Comparison of ENCODE assay signal across 10 mouse cellular contexts in genomic region chr1:90838657-90839056, GRCm38 (mm10). TPM values are rescaled to one million over a fixed set of nuclear protein-coding genes. Genes with fewer than 3 reads are reported as not detected.
DNase-seq lines count a peak whose midpoint lies in the region; ATAC-seq lines count a peak whose summit lies in the region.
"Had no signal": no experiment of that assay in that cellular context is flagged by ENCODE, and none has a peak within 500 bp of the region (broad histone marks: within the 10 kb centered on the region; RNA-seq: fewer than 3 reads in every experiment).

No protein-coding gene starts in this region.

- H3K9ac ChIP-seq in limb, embryonic 12.5 days (replicated peaks), result no peak overlapping the region
- H3K9ac ChIP-seq in forebrain, embryonic 14.5 days (ENCODE audit: low read length), result no peak overlapping the region
- H3K9ac ChIP-seq: hindbrain, embryonic 12.5 days had no signal

- ATAC-seq in limb, embryonic 12.5 days (ENCODE audit: insufficient number of reproducible peaks, insufficient read depth, low FRiP score, low TSS enrichment, low read depth), result no peak
- ATAC-seq in forebrain, embryonic 14.5 days, result no peak
- ATAC-seq in inflammation-experienced regulatory T-cells, adult 6 months, result no peak

- peak overlapping the region; percentile 23 for H3K4me2 ChIP-seq in limb, embryonic 12.5 days
- no peak overlapping the region for H3K4me2 ChIP-seq in forebrain, embryonic 14.5 days (ENCODE audit: low read length)
- H3K4me2 ChIP-seq: hindbrain, embryonic 12.5 days had no signal

- H3K4me1 ChIP-seq in limb, embryonic 12.5 days (replicated peaks), result peaks cover 76% of the 10 kb centered on the region
- H3K4me1 ChIP-seq in forebrain, embryonic 14.5 days (ENCODE audit: control insufficient read depth, insufficient read depth, low read length), result no peaks in the 10 kb centered on the region
- H3K4me1 ChIP-seq: hindbrain, embryonic 12.5 days had no signal

- H3K36me3 ChIP-seq in limb, embryonic 12.5 days, result no peaks in the 10 kb centered on the region
- no peaks in the 10 kb centered on the region for H3K36me3 ChIP-seq in forebrain, embryonic 14.5 days (ENCODE audit: control insufficient read depth, insufficient read depth, low read length)
- H3K36me3 ChIP-seq: hindbrain, embryonic 12.5 days had no signal

- H3K27ac ChIP-seq in limb, embryonic 12.5 days, result peak overlapping the region; percentile 87
- H3K27ac ChIP-seq in forebrain, embryonic 14.5 days (ENCODE audit: low read depth, low read length), result no peak overlapping the region
- H3K27ac ChIP-seq: hindbrain, embryonic 12.5 days had no signal

- no peaks in the 10 kb centered on the region for H3K9me3 ChIP-seq in limb, embryonic 12.5 days
- H3K9me3 ChIP-seq in forebrain, embryonic 14.5 days (replicated peaks; ENCODE audit: control insufficient read depth, low read length), result no peaks in the 10 kb centered on the region
- H3K9me3 ChIP-seq: hindbrain, embryonic 12.5 days had no signal

- H3K27me3 ChIP-seq in limb, embryonic 12.5 days, result no peaks in the 10 kb centered on the region
- H3K27me3 ChIP-seq in forebrain, embryonic 14.5 days (replicated peaks; ENCODE audit: control insufficient read depth, insufficient read depth, low read length), result no peaks in the 10 kb centered on the region
- H3K27me3 ChIP-seq: hindbrain, embryonic 12.5 days had no signal

- H3K4me3 ChIP-seq in limb, embryonic 12.5 days (replicated peaks), result no peak overlapping the region
- no peak overlapping the region for H3K4me3 ChIP-seq in forebrain, embryonic 14.5 days (ENCODE audit: low read depth, low read length)
- H3K4me3 ChIP-seq: hindbrain, embryonic 12.5 days had no signal

- WGBS in limb, embryonic 12.5 days, result 65% methylated on average over 4 of the region's 4 CpGs
- 83% methylated on average over 4 of the region's 4 CpGs for WGBS in forebrain, embryonic 14.5 days

- peak; percentile 96 for DNase-seq in 3T3-L1 (ENCODE audit: low read depth, low spot score)
- DNase-seq in adipocyte (ENCODE audit: low spot score), result peak; percentile 84
- peak; percentile 80 for DNase-seq in heart, adult 8-10 months (ENCODE audit: low spot score)
- no peak for DNase-seq in forebrain, embryonic 14.5 days (ENCODE audit: low spot score)
- DNase-seq in retina, embryonic 14.5 days (ENCODE audit: low spot score), result no peak
- DNase-seq in cerebellum, adult 18-20 months, result no peak
- DNase-seq: liver had no signal

RNA-seq across cellular contexts. Expression of gene Col6a3, which starts 5.1 kb away (rescaled TPM):
- 10 to 100 TPM in 3 of 4 experiments, 1 to 10 TPM in 1; 9.9 to 29.8 (median 23.8) TPM for total RNA-seq in heart, adult 8-10 months (2022)
- polyA plus RNA-seq in limb, embryonic 12.5 days (2016; fragmentation: Nextera tagmentation; extraction: Ambion mirVana), result 27.4 and 28.2 TPM in 2 replicates
- 2.9 and 5.5 TPM in 2 replicates for polyA plus RNA-seq in forebrain, embryonic 14.5 days (2014; fragmentation: Nextera tagmentation; extraction: Ambion mirVana)
- under 1 TPM in 1 of 3 experiments, not detected in 2; 0.08 TPM for polyA plus RNA-seq in inflammation-experienced regulatory T-cells, adult 6 months (2017; shearing (Covaris generic))

Comparison
In these comparisons a context has a peak if more than half of its experiments do, and no peak if none do; other contexts are left out.
1. DNase-seq: peak in 3T3-L1 (single experiment), adipocyte (single experiment) and heart, adult 8-10 months (single experiment); none in forebrain, embryonic 14.5 days (single experiment), retina, embryonic 14.5 days (single experiment) and cerebellum, adult 18-20 months (0 of 2).